Mouse (Mus musculus) ovary, adult 18-20 months (tissue): ENCODE measurements around the gene Senp7.
A peak's percentile ranks its signal among the peaks of the same experiment; 100 is the strongest.
"Not testable (repeated sequence)": the region's sequence is repeated elsewhere in the genome, so short reads cannot be mapped to it uniquely, and the experiment has no call there.

ENCODE experiments used
- DNase-seq: peaks from one replicate; pipeline ENCODE4 v3.0.0; 2022; ENCODE audit warnings: low spot score, mixed read lengths

The Senp7 gene

DNA sequence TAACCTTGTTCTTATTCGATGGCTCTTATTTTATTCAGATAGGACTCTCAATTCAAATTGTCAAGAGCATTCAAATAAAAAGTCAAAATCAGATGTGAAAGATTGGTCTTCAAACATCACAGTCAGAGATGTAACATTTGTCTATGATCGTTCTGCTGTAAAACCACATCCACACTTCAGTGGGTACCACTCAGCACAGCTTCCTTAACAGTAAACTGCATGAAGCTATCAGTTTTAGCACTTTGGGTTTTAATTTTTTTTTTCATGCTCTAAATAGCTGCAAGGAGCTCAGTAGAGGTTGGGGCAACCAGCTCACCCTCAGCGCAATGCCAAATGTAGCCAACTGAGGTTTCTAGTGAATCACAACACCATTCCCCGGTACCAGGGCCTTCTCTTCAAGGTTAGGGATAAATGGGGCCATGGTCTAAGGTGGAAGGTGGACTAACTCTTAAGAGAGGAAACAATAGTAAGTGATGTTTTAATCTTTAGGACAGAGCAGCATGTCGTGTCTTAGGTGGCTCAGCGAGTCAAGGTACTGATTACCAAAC lies 20.5 kb downstream of the Senp7 start:
- DNase-seq, result no peak

DNA sequence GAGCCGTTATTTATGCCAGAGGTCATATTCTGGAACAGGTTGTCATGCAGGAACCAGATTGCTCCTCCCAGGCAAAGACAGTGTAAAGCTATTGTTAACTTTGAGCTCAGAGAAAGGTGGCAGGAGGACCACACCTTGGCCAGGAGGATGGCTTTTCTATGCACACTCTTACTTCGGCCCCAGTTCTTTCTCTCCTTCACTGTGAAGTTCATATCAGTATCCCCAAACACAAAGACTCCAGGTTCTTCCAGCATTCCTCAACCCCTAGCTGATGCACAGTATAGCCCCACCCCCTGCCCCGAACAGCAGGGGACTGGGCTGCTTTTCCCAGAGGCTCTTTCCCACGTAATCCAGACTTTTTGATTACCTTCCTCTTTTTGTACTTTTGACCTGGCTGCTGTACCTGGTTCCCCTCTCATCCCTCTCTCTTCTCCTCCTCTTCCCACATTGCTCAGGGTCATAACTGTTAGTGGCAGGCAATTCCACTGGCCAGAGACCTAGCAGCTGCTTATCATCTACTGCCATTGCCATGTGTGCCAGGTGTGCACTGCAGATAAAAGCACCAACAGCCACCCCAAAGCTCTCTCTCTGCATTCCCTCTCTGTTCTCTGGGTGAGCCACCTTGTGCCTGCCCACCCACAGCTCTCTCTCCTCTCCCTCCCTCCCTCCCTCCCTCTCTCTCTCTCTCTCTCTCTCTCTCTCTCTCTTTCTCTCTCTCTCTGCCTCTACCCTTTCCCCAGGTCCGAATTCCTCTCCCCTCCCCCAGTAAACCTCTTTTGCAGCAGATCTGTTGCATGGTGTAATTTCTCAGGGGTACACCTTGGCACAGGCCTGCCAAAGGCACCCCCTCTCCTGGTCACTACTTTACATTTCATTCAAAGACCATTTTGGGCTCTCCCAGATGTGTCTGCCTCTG lies 23.4 kb downstream of the Senp7 start:
- DNase-seq, result no peak

DNA sequence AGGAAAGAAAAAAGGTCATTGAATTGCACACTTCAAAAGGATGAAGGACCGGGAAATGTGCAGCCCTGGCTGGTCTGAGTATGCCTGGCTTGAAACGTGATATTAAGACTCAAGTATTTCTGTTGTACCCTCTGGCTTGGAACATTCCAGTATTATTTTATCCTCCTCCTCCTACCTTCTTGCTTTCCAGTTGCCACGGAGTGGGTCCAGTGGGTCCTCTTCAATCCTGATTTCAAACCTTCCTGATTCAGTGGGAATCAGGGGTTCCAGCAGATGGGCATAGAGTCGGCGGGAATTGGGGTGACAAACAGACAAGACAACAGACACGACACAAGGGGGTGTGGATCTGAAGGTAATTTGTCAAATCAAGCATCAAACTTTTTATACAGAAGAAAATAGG lies 24.4 kb downstream of the Senp7 start:
- no peak for DNase-seq

DNA sequence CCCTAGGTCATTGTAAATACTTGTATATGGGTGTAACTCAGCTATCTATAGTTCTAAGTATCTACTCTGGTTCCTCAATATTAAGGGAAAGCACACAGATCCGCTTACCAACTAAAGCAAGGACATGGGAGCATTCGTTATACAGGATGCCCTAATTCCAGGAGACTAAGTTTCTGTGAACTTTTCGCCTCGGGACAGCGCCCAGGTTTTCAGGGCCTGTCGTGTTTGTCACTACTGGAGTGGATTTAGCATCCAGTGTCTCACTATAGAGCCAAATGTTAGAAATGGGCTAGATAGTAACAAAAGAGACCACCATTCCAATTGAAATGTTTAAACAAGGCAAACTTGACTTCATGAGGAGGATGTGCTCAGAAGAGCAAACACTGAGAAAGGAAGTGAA lies 25.0 kb downstream of the Senp7 start:
- DNase-seq, result not testable (repeated sequence)

DNA sequence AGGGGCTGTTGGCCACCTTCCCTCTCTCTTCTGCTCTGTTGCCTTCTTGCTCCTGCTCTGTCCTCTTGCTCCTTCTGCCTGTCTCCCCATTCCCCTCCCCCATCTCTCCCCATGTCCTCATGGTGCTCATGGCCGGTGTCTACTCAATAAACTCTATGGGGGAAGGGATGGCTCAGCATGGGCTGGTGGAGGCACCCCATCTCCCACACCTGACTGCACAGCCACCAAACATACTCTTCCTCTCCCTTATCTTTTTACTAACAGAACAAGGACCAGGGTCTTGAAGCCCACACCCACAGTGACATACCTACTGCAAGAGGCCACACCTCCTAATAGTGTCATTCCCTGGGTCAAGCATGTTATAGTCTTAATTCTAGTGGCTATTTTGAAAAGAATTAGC lies 26.0 kb downstream of the Senp7 start:
- no peak for DNase-seq

DNA sequence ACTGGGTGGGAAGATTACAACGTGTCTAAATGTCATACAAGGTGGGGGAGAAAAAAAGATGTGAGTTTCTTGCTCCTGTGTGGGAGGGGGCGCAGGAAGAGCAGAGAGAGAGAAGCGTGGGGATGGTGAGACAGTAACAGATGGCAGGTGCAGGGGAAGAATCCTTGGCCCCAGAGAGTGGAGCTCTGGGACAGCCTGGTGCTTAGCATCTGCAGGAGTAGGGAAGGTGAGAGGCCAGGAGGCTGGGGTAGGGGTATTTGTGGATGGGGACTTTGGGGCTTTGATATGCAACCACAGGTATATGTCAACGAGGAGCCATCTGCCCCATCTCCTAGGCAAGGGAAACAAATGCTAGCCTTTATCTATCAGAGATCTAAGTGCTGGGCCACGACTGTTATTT lies 26.4 kb downstream of the Senp7 start:
- DNase-seq, result no peak

DNA sequence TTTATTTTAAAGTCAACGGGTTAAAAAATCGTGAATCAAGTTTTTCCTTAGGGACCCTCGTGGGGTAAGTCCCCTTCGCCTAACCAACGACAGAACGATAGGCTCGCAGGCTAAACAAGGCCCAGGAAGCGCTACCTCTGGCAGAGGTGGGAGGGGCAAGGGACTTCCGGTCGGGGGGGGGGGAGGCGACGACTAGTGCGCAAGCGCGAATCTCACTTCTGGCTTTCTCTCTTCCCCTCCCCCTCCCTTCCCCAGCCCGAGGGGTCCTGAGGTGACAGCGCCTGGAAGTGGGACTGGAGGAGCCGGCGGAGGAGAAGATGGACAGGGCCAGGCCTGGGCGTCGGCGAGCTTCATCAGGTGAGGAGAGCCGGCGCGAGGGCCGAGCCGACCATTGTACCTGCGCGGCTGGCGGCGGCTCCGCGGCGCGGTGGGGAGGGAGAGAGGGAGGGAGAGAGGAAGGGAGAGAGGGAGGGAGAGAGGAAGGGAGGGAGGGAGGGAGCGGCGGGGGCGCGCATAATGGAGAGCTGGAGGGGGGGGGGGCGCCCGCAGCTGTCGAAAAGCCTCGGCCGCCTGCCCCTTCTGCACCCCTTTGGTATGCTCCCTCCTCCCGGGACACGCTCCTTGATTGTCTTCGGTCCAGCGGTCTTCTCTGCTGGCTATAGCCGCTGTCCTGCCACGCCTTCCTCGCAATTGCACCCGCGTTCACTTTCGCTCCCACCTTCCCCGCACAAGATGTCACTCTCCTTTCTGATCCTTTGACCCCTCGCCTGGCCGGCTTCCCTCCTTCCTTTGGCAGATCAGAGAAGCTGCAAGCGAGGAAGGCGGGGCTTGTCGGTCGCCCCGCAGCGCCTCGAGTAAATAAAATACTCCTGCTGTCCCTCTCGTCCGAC lies 27.3 kb downstream of the Senp7 start:
- peak; percentile 73 for DNase-seq

DNA sequence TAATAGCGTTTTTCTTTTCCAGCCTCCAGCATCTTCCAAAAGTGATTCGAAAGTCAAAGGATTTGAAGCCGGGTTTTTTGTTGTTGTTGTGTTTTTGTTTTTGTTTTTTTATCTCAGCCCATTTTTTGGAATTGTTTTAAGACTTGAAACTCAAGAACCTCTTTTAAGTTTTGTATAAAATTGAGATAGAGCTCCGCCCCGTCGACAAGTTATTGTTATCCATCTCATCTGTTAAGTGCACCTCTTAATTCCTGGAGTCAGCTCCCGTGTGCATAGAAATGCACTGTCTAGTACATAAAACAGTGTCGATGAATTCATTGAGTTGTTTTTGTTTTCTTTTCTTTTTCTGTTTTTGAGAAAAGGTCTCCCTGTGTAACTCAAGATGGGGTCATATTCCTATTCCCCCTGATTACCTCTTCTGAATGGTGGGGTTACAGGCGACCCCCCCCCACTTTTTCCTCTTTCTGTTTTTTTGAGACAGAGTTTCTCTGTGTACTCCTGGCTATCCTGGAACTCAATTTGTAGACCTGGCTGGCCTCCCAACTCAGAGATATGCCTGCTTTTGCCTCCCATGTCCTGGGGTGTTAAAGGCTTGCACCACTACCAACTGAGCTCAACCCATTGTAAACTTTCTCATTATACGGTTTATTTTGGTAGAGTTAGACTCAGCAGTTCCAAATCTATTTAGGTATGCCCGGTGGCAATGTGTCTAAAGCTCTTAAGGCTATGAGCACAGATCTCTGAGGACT lies 28.2 kb downstream of the Senp7 start:
- no peak for DNase-seq

DNA sequence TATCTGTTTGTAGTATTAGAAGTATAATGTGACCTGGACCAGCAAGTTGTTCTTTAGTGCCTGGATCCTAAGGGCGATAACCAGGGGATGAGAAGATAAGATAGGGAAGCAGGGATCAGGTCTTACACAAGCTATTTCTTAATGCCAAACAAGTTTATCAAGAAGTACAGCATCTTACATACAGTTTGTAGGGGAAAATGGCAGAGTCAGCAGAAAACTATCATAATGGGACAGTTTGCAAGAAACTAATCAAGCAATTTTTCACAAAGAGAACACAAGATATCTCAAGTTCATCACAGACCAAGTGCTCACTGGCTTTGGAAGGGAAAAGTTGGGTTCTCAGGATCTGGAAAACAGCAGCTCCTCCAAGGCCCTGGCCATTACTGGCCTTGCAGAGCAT lies 31.3 kb downstream of the Senp7 start:
- no peak for DNase-seq

DNA sequence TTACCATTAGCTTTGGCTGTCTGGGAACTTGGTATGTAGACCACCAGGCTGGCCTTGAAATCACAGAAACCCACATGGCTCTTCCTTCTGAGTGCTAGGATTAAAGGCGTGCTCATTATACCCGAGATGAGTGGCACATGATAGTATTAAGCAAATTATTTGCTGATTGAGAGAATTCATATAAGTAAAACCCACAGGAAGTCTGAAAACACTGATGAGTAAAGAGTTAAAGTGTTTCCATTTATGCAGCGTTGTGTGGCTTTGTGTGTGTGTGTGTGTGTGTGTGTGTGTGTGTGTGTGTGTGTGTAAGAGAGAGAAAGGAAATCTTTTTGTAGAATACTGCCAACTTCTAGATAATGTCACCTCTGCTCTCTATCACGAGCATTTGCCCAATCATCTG lies 33.6 kb downstream of the Senp7 start:
- DNase-seq, result no peak

DNA sequence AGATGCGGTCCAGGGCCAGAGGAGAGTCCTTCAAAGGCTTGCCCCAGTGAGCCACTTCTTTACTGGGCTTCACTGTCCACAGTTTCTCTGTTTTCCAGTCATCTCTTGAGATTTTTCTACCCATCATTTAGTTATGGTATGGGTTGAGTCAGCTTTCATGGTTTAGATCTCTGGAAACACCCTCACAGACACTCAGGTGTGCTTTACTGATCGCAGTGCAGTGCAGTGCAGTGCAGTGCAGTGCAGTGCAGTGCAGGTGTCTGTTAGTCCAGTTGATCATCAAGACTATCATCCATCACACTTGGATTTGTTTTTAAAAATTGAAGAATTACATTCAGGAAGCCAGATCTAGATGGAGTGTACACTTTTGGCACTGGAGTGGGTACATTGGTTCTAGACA lies 38.2 kb downstream of the Senp7 start:
- DNase-seq, result no peak

DNA sequence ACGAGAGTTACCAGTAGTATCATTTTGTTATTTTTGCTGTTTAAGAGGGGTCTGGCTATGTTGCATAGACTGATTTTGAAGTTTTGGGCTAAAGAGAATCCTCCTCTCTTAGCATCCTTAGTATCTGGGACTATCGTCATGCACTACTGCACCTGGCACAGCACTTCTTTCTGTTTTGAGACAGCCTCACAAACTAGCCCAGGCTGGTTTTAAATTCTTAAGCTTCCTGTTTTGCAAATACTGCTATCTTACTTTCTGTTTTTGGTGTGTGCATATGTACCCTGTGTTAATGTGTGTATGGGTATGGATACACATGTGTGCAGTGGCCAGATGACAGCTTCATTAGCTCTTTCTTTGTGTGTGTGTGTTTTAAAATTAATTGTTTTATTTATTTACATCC lies 42.2 kb downstream of the Senp7 start:
- DNase-seq, result no peak

DNA sequence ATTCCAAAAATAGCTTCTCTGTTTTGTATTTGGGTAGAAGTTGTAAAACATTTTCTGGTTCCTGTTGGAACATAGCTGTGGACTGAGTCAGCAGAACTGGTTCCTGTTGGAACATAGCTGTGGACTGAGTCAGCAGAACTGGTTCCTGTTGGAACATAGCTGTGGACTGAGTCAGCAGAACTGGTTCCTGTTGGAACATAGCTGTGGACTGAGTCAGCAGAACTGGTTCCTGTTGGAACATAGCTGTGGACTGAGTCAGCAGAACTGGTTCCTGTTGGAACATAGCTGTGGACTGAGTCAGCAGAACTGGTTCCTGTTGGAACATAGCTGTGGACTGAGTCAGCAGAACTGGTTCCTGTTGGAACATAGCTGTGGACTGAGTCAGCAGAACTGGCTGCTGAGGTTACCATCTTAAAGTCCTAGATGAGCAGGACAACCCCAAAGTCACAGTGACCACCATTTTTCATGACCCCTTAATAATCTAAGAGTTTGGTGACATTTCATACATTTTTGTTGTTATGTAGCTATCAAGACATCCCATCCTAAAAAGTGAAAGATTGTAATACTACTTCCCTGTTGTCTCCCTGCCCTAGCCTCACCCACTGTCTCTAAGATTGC lies 48.4 kb downstream of the Senp7 start:
- DNase-seq, result not testable (repeated sequence)

DNA sequence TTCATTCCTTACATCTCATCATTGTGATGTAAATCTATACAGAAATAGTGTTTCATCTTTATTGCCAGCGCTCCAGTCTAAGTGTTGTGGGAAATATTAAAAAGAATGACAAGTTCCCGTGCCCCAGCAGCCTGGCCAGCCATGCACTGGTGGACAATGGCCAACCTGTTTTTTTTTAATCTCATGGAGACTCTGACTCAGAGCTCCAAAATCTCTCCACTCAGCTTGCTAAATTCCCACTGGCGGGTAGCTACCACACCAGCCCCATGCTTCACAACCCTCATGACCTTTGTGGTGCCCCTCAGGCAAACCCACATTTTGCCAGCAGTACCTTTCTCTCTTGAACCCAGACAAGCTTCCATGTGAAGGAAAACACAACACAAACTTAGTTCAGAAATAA lies 67.6 kb downstream of the Senp7 start:
- no peak for DNase-seq

DNA sequence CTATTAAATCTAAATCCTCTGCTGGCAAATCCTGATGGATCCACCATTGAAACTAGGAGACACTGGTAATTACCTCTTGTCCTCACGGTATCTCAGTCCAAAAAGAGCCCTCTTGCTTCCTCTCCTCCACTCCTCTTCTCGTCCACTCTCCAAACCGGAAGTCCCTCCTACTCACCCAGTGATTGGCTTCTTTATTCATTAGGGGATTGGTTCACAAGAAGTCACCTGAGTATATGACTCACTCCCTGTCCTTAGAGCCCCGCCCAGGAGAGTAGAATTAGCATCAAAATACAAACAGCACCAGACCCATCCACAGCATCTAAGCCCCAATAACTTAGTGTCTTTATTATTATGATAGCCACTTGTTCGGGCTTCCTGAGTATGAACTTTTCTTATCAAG lies 68.0 kb downstream of the Senp7 start:
- no peak for DNase-seq

DNA sequence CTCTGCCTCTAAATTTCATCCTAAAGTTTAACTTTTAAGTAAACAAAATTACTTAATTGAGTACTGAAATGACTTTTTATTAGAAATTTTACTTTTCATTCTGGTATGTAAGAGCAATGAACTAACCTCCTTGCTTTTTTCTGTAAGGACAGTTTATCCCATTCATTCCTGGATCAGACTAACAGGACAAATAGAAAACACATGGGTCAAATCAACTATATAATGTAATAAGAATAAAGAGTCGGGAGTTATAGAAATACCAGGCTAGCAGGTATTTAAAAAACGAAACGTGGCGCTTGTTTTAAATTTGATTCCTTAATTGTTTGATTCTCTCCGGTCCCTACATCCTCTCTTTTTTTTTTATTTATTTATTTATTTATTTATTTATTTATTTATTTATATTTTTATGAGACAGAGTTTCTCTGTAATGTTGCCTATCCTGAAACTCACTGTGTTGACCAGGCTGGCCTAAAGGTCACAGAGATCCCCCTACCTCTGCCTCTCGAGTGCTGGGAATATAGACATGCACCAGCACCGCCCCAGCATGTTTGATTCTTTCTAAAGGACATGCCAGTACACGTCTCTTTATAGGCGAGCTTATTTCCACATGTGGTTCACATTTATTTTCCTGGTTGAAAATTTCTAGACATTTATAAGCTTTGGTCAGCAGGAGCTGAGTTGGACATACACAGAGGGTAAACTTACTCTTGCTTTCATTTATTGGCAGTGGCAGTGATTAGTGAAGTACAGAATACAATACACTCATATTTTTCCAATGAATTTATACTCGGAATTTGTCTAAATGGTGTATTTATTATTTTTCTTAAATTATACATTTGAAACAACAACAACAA lies 69.4 kb downstream of the Senp7 start:
- DNase-seq, result no peak

DNA sequence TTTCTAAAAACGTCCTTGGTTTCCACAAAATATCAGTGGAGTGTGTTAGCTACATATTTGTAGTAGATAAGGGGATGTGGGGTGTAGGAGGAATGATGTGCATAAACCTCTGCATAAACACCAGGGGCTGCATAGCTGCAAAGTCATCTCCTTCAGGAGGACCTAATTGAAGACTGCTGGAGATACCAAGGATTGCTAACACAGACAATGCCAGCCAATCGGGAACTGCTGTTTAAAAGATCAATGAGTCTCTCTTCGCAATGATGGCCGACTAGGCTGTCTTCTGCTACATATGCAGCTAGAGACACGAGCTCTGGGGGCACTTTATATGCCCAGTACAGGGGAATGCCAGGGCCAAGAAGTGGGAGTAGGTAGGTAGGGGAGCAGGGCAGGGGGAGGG lies 74.4 kb downstream of the Senp7 start:
- DNase-seq, result no peak

DNA sequence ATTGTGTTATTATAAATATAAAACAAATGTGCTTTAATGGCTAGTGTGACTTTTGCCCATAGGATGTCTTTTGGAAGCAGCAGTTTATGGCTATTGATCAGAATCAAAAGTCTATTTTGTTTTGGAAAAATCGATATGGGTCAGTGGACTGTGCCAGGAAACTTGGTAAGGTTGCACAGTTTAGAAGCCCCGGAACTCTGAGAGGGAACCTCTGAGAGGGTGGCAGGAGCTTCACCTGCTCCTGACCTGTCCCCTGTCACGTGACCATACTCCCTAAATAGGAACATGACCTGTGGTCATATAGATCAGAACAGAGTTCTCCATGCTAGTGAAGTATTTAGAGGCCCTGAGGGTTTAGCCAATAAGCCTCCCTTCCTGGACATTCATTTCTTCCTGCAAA lies 75.9 kb downstream of the Senp7 start:
- no peak for DNase-seq

DNA sequence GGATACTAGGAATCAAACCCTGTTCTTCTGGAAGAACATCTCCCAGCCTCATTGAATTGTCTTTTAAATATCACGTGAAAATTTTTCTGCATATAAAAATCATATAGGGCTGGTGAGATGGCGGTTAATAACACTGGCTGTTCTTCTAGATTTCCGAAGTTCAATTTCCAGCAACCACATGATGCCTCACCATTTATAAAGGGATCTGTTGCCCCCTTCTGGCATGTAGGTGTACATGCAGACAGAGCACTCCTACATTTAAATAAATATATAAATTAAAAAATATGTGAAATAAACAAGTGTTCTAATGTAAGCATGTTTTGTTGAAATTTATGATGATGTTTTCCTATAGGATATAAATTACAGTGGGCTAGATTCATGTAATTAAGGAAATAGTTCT lies 83.5 kb downstream of the Senp7 start:
- DNase-seq, result no peak

DNA sequence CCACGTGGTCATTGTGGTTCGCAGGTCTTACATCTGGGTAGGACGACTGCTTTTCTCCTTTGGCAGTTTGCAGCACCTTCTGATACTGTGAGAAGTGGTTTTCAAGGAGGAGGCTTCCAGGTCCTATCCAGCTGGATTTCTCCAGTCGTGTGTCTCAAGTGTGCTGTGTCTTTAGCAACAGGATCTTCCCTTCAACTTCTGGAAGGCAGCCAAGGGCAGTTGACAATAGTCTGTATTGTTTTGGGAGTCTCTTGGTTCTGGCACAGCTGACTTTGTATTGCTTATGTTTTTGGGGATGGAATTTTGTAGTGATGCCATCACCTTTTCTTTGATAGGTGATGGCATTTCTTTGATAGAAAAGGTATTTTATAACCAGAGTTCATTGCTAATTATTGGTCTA lies 86.0 kb downstream of the Senp7 start:
- no peak for DNase-seq

DNA sequence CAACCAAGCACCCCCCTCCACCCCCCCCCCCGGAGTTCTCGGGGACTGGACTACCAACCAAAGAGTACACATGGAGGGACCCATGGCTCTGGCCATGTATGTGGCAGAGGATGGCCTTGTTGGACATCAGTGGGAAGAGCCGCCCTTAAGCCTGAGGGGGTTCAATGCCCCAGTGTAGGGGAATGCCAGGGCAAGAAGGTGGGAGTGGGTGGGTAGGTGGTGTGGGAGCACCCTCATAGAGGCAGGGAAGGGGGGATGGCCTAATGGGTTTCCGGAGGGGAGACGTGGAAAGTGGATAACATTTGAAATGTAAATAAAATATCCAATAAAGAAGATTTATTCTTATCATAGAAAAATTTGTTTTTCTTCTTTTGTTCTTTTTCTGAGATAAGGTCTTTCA lies 89.5 kb downstream of the Senp7 start:
- DNase-seq, result not testable (repeated sequence)
